Mouse (Mus musculus): ENCODE data around the gene Tcirg1. TPM values are rescaled to one million over a fixed set of nuclear protein-coding genes. Genes with fewer than 3 reads are reported as not detected.
A peak's percentile ranks its signal among the peaks of the same experiment; 100 is the strongest.

Tcirg1 gene
- polyA plus RNA-seq, 1 experiment from 2014 or later: 8.9 TPM

- no peak for ATAC-seq (ENCODE audit: low FRiP score)
- H3K36me3 ChIP-seq (ENCODE audit: control insufficient read depth, insufficient read depth, low read length): no peaks in the 10 kb centered on the region
- DNase-seq (ENCODE audit: low spot score, missing footprints): peak; percentile 47
- no peak overlapping the region for H3K4me3 ChIP-seq (ENCODE audit: low read depth, low read length)
- 54% methylated on average over 10 of the region's 10 CpGs for WGBS
- no peaks in the 10 kb centered on the region; the same call in 1 of the 2 replicates for H3K4me1 ChIP-seq (ENCODE audit: control insufficient read depth, insufficient read depth, low read length)
- no peak overlapping the region for H3K9ac ChIP-seq (ENCODE audit: low read length)
- H3K27me3 ChIP-seq (ENCODE audit: control insufficient read depth, insufficient read depth, low read length): no peaks in the 10 kb centered on the region
- no peak overlapping the region for H3K4me2 ChIP-seq
- no peak overlapping the region for H3K27ac ChIP-seq (ENCODE audit: low read depth, low read length)
- no peaks in the 10 kb centered on the region for H3K9me3 ChIP-seq (ENCODE audit: control insufficient read depth, low read length)
These were observed 15.9 kb upstream of the Tcirg1 start for GRCm38 (mm10) chr19:3922661-3923371.

- no peak overlapping the region for H3K4me2 ChIP-seq
- no peak for ATAC-seq (ENCODE audit: low FRiP score)
- no peaks in the 10 kb centered on the region; the same call in 1 of the 2 replicates for H3K4me1 ChIP-seq (ENCODE audit: control insufficient read depth, insufficient read depth, low read length)
- H3K36me3 ChIP-seq (ENCODE audit: control insufficient read depth, insufficient read depth, low read length): no peaks in the 10 kb centered on the region
- H3K27me3 ChIP-seq (ENCODE audit: control insufficient read depth, insufficient read depth, low read length): no peaks in the 10 kb centered on the region
- no peaks in the 10 kb centered on the region for H3K9me3 ChIP-seq (ENCODE audit: control insufficient read depth, low read length)
- H3K4me3 ChIP-seq (ENCODE audit: low read depth, low read length): no peak overlapping the region
- no peak overlapping the region for H3K9ac ChIP-seq (ENCODE audit: low read length)
- no peak overlapping the region for H3K27ac ChIP-seq (ENCODE audit: low read depth, low read length)
- DNase-seq (ENCODE audit: low spot score, missing footprints): peak; percentile 21
These were observed 13.0 kb upstream of the Tcirg1 start for GRCm38 (mm10) chr19:3919928-3920327.

- Histone ChIP-seq H3K27me3 (ENCODE audit: control insufficient read depth, insufficient read depth, low read length) (no peaks in the 10 kb centered on the region), H3K4me3 (ENCODE audit: low read depth, low read length) (no peak overlapping the region), H3K4me2 (no peak overlapping the region), H3K36me3 (ENCODE audit: control insufficient read depth, insufficient read depth, low read length) (no peaks in the 10 kb centered on the region), H3K27ac (ENCODE audit: low read depth, low read length) (no peak overlapping the region), H3K4me1 (ENCODE audit: control insufficient read depth, insufficient read depth, low read length) (peaks cover 10% of the 10 kb centered on the region), H3K9me3 (ENCODE audit: control insufficient read depth, low read length) (no peaks in the 10 kb centered on the region), H3K9ac (ENCODE audit: low read length) (no peak overlapping the region)
- DNase-seq (ENCODE audit: low spot score, missing footprints) (peak; percentile 53), ATAC-seq (ENCODE audit: low FRiP score) (no peak)
- 77% methylated on average over 11 of the region's 11 CpGs for WGBS
These were observed 9.8 kb upstream of the Tcirg1 start for GRCm38 (mm10) chr19:3916727-3917126.

DNA sequence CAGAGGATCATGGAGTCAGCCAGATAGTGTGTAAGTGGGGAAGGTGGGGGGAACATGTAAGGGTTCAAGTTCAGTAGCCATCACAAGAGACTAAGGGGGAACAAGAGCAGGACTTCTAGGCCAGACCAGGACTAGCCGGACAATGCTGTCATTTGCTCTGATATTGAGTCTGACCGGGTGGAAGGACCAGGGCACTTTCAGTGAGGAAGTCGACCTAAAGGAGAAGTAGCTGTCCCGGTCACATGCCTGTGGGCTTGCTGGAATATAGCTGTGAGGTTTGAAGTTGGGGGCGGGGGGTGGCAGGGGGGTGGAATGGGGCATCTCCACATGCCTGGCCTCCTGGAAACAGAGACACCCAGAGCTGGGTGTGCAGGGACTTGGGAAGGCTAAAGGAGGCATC lies 7.6 kb upstream of the Tcirg1 start:
- ATAC-seq (ENCODE audit: low FRiP score): no peak
- no peak overlapping the region for H3K27ac ChIP-seq (ENCODE audit: low read depth, low read length)
- DNase-seq (ENCODE audit: low spot score, missing footprints): no peak
- WGBS: 97% methylated on average over 5 of the region's 5 CpGs
- H3K27me3 ChIP-seq (ENCODE audit: control insufficient read depth, insufficient read depth, low read length): no peaks in the 10 kb centered on the region
- no peak overlapping the region for H3K4me3 ChIP-seq (ENCODE audit: low read depth, low read length)
- no peak overlapping the region for H3K9ac ChIP-seq (ENCODE audit: low read length)
- no peaks in the 10 kb centered on the region for H3K9me3 ChIP-seq (ENCODE audit: control insufficient read depth, low read length)
- H3K4me2 ChIP-seq: no peak overlapping the region
- H3K4me1 ChIP-seq (ENCODE audit: control insufficient read depth, insufficient read depth, low read length): peaks cover 11% of the 10 kb centered on the region
- no peaks in the 10 kb centered on the region for H3K36me3 ChIP-seq (ENCODE audit: control insufficient read depth, insufficient read depth, low read length)

DNA sequence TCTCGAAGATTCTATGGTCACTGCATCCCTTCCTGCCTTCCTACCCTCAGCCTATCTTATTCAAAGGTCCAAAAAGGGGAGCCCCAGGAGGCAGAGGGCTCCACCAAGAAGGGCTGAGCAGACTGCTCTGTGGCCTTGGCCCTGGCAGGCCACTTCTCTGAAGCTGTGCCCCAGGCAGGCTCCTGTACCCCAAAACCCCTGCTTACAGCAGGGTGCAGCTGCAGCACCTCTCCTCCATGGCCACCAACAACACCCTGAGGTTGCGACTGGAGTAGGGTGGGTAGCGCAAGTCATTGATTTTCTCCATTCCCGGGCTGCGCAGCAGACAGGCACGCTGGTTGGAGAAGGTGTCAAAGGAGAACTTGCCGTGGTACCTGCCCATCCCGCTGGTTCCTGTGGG lies 6.8 kb upstream of the Tcirg1 start:
- 89% methylated on average over 8 of the region's 8 CpGs for WGBS
- H3K27ac ChIP-seq (ENCODE audit: low read depth, low read length): no peak overlapping the region

DNA sequence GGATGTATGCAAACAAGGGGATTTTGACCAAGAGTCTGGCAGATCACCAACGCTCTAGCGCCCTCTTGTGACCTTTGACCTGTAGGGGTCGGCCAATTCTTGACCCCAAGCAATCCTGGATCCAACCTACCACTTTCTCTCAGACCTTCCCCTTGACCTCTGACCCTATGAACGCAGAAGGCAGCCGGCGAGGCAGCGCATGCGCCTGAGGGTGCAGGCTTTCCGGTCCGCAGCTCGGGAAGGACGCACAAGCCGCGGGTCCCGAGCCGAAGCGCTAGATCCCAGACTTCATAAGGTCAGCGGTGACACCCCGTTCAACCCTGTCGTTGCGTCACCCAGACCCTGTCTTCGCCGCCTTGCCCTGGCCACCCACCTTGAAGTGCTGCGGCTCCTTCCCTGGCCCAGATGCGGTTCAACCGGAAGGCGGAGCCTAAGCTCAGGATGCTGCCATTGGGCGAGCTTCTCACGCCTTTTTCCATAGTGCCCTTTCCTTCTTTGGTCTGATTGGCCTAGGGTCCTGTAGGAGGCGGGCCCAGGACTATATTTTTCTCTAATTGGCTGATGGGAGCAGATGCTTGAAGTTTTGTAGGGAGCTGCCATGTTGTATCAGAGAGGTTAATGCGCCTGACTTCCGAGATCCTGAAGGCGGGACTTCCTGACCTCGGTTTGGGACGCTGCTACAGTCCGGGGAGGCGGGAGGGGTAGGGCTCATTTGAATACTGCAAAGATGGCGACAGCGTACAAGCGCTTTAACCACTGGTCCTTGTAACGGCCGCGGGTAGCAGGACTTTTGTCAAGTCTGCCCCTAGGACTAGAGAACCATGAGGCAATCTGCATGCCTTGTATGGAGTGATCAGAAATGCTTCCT lies 5.6 kb upstream of the Tcirg1 start, which contains the start of gene Ndufs8:
Ndufs8 (minus strand) TSS at position 438 of the 868 bp plus-strand sequence.
- Histone ChIP-seq H3K27me3 (ENCODE audit: control insufficient read depth, insufficient read depth, low read length) (no peaks in the 10 kb centered on the region), H3K4me1 (ENCODE audit: control insufficient read depth, insufficient read depth, low read length) (peaks cover 11% of the 10 kb centered on the region), H3K4me2 (peak within 1 kb of the TSS; percentile 68), H3K9ac (ENCODE audit: low read length) (peak within 1 kb of the TSS; percentile 69), H3K9me3 (ENCODE audit: control insufficient read depth, low read length) (no peaks in the 10 kb centered on the region), H3K36me3 (ENCODE audit: control insufficient read depth, insufficient read depth, low read length) (peaks cover 10% of the 10 kb centered on the region; the same call in 1 of the 2 replicates), H3K27ac (ENCODE audit: low read depth, low read length) (peak within 1 kb of the TSS; percentile 71), H3K4me3 (ENCODE audit: low read depth, low read length) (peak within 1 kb of the TSS; percentile 67)
- peak; percentile 98 for DNase-seq (ENCODE audit: low spot score, missing footprints)
- under 1% methylated on average over 43 of the region's 43 CpGs for WGBS
- ATAC-seq (ENCODE audit: low FRiP score): peak; percentile 98

More for the DNA sequence above, 6.8 kb upstream of the Tcirg1 start:
- Histone ChIP-seq H3K27me3 (ENCODE audit: control insufficient read depth, insufficient read depth, low read length) (no peaks in the 10 kb centered on the region), H3K36me3 (ENCODE audit: control insufficient read depth, insufficient read depth, low read length) (peaks cover 2% of the 10 kb centered on the region; the same call in 1 of the 2 replicates), H3K4me3 (ENCODE audit: low read depth, low read length) (peak overlapping the region; percentile 67), H3K4me1 (ENCODE audit: control insufficient read depth, insufficient read depth, low read length) (peaks cover 11% of the 10 kb centered on the region), H3K9ac (ENCODE audit: low read length) (peak overlapping the region; percentile 68; the same call in 1 of the 2 replicates), H3K9me3 (ENCODE audit: control insufficient read depth, low read length) (no peaks in the 10 kb centered on the region), H3K4me2 (peak overlapping the region; percentile 57)
- DNase-seq (ENCODE audit: low spot score, missing footprints) (peak; percentile 75), ATAC-seq (ENCODE audit: low FRiP score) (no peak)

- ATAC-seq (ENCODE audit: low FRiP score): no peak
These were observed 3.3 kb upstream of the Tcirg1 start for GRCm38 (mm10) chr19:3910206-3910605.

DNA sequence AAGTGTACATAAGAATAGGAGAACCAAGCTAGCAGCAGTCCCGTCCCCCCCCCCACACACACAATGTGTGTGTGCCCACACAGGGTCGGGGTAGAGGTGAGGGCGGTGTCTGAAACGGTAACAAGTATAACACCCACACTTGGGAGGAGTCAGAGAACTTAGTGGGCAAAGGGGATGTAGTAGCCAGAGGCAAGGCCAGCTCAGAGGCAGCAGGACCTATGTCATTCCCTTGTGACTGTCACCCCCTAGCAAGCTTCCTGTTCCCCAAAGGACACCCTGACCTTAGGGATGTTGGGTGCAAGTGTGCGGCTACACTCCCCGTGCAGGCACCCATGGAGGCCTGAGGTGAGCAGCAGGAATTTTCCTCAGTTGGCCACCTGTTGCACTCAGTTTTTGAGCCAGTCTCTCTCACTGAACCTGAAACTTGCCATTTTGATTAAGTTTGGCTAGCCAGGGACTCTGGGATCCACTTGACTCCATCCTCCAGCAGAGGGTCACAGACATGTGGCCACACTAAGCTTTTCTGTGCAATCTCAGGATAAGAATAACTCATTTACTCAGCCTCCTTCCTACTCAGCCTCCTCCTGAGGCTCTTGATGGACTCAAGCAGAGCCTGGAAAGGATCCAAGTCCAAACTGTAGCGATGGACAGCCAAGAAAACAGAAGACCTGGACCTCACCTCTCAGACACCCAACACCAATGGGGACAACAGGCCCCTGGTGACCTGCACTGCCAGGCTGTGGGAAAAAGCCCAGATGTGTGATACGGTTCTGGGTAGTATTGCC lies 1.1 kb upstream of the Tcirg1 start:
- Histone ChIP-seq H3K9me3 (ENCODE audit: control insufficient read depth, low read length) (no peaks in the 10 kb centered on the region), H3K9ac (ENCODE audit: low read length) (no peak overlapping the region), H3K4me2 (no peak overlapping the region), H3K36me3 (ENCODE audit: control insufficient read depth, insufficient read depth, low read length) (peaks cover 10% of the 10 kb centered on the region; the same call in 1 of the 2 replicates), H3K27ac (ENCODE audit: low read depth, low read length) (no peak overlapping the region), H3K4me1 (ENCODE audit: control insufficient read depth, insufficient read depth, low read length) (peaks cover 22% of the 10 kb centered on the region), H3K27me3 (ENCODE audit: control insufficient read depth, insufficient read depth, low read length) (no peaks in the 10 kb centered on the region; the same call in 1 of the 2 replicates), H3K4me3 (ENCODE audit: low read depth, low read length) (no peak overlapping the region)
- DNase-seq (ENCODE audit: low spot score, missing footprints) (no peak), ATAC-seq (ENCODE audit: low FRiP score) (no peak)
- 84% methylated on average over 8 of the region's 8 CpGs for WGBS

More at GRCm38 (mm10) chr19:3910206-3910605, 3.3 kb upstream of the Tcirg1 start:
- Histone ChIP-seq H3K27ac (ENCODE audit: low read depth, low read length) (no peak overlapping the region), H3K9me3 (ENCODE audit: control insufficient read depth, low read length) (no peaks in the 10 kb centered on the region), H3K4me3 (ENCODE audit: low read depth, low read length) (no peak overlapping the region), H3K4me2 (no peak overlapping the region), H3K4me1 (ENCODE audit: control insufficient read depth, insufficient read depth, low read length) (peaks cover 22% of the 10 kb centered on the region), H3K36me3 (ENCODE audit: control insufficient read depth, insufficient read depth, low read length) (peaks cover 10% of the 10 kb centered on the region; the same call in 1 of the 2 replicates), H3K27me3 (ENCODE audit: control insufficient read depth, insufficient read depth, low read length) (no peaks in the 10 kb centered on the region; the same call in 1 of the 2 replicates), H3K9ac (ENCODE audit: low read length) (no peak overlapping the region)
- DNase-seq (ENCODE audit: low spot score, missing footprints): peak; percentile 23
- 81% methylated on average over 5 of the region's 5 CpGs for WGBS
